Mouse (Mus musculus) MEL (cell line): ENCODE data around the gene Bmp6.

Experiments
- CHD2 ChIP-seq: IDR thresholded peaks from 2 replicates; pipeline ENCODE4 v1.6.1; 2011; ENCODE audit warnings: low read length, improper control_type of control experiment
- CTCF ChIP-seq, 3 experiments: IDR thresholded peaks in 2 of 3; conservative IDR thresholded peaks in 1 of 3; 2 replicates each; pipeline ENCODE4 v1.5.1; 2011 to 2012; ENCODE audit warnings: low read length in 3 of 3, low read depth in 2 of 3, mild to moderate bottlenecking in 2 of 3, improper control_type of control experiment in 1 of 3, inconsistent platforms in 1 of 3, mixed read lengths in 1 of 3, moderate library complexity in 1 of 3; ENCODE audit not compliant: control insufficient read depth in 1 of 3, insufficient read depth in 1 of 3, poor library complexity in 1 of 3, severe bottlenecking in 1 of 3
- KAT2A ChIP-seq: conservative IDR thresholded peaks from 2 replicates; pipeline ENCODE4 v1.6.1; 2012; ENCODE audit warnings: low read depth, low read length, improper control_type of control experiment, inconsistent platforms
- MAX ChIP-seq: IDR thresholded peaks from 2 replicates; pipeline ENCODE4 v1.6.1; 2011; ENCODE audit warnings: low read length, improper control_type of control experiment
- TBP ChIP-seq: IDR thresholded peaks from 2 replicates; pipeline ENCODE4 v1.8.0; 2011; ENCODE audit warnings: low read depth, low read length, improper control_type of control experiment
- TCF12 ChIP-seq: IDR thresholded peaks from 2 replicates; pipeline ENCODE4 v1.6.1; 2014; ENCODE audit warnings: low read depth, mild to moderate bottlenecking, inconsistent platforms, low read length, improper control_type of control experiment, moderate library complexity

DNA sequence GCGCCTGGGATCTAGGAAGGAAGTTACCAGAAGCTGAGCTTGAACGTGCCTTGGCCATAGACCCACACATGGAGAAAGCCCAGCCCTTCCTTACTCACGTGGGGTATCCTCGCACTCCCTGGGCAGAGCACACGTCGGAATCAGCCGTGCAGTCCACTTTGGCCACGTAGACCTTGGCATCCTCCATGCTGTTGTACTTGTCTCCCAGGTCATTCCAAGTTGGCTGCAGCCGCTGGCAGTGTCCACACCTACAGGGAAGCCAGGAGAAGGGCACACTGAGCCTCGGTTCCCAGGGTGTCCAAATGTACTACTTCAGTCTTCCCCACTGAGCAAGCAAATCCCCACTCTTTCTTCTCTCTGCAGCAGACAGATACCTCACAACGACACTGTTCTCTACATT, 178.3 kb downstream of the Bmp6 start:
- TF ChIP-seq TBP = no peak
- no peak for TF ChIP-seq CHD2
- TF ChIP-seq CTCF (IDR thresholded peaks at IDR 0.05 in 2 of 3, conservative IDR thresholded peaks at IDR 0.05 in 1 of 3; ENCODE audit: control insufficient read depth in 1 of 3, insufficient read depth in 1 of 3, low read depth in 2 of 3, low read length in 3 of 3, poor library complexity in 1 of 3, severe bottlenecking in 1 of 3) = no peak
- no peak for TF ChIP-seq MAX
- TF ChIP-seq TCF12 = no peak
- no peak for TF ChIP-seq KAT2A
